ENCODE assay signal across 19 mouse cellular contexts in the genomic region with DNA sequence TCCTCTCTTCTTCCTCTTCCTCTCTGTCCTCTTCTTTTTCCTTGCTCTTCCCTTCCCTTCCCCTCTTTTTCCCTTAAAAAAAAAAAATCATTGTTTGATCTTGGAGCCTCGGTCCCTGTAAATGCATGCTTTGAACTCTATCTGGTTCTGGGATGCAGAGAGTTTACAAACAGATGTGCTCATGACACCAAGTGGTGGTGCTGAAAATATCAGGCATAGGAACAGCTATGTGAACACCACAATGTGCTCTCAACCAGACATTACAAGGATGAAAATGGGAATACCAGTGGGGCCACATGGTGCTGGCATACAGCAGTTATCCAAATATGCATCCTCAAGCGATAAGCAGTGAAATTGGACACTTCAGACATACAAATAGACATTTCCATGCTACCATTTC. TPM values are rescaled to one million over a fixed set of nuclear protein-coding genes. Genes with fewer than 3 reads are reported as not detected.
DNase-seq lines count a peak whose midpoint lies in the region; TF ChIP-seq lines count a peak whose summit lies in the region.
"Had no signal": no experiment of that assay in that cellular context is flagged by ENCODE, and none has a peak within 500 bp of the region (broad histone marks: within the 10 kb centered on the region; RNA-seq: fewer than 3 reads in every experiment).

No protein-coding gene starts in this region.

- intact Hi-C loops in left cerebral cortex, adult 2 months (cut with DNase I): no loop called here
- intact Hi-C loops in left cerebral cortex, postnatal 14 days (cut with DNase I): loop anchor here (5.0 to 10.0 kb wide), 2 partner anchors 212 to 629 kb away; a partner anchor contains a TSS

- DNase-seq in heart, adult 11 months: peak; percentile 22
- DNase-seq in heart, postnatal 4 days: no peak
- DNase-seq in left cerebral cortex, adult 2 months (ENCODE audit: extremely low spot score in 1 of 2, low spot score in 2 of 2): no peak
- no peak for DNase-seq in left cerebral cortex, postnatal 14 days (ENCODE audit: low spot score in 2 of 2)
- peak; percentile 33 for DNase-seq in ES-CJ7 (ENCODE audit: low read depth, low spot score)
- DNase-seq in adipocyte (ENCODE audit: low spot score): peak; percentile 9
- DNase-seq in adrenal gland, postnatal 14 days: no peak
- DNase-seq in thymus, postnatal 10 days (ENCODE audit: low spot score in 2 of 2): no peak
- DNase-seq: B cell, adult 2 months; cerebellum, adult 9-10 months; heart, postnatal 36 days; kidney, adult 2 months; kidney, postnatal 14 days; right cerebral cortex, postnatal 25 days; thymus, adult 2 months had no signal

- H3K4me3 ChIP-seq in left cerebral cortex, adult 2 months: no peak overlapping the region
- H3K4me3 ChIP-seq: forebrain, embryonic 12.5 days; heart, embryonic 13.5 days; limb, embryonic 15.5 days; midbrain, embryonic 12.5 days had no signal

- no peak overlapping the region for H3K27ac ChIP-seq in left cerebral cortex, adult 2 months
- H3K27ac ChIP-seq: forebrain, embryonic 12.5 days; heart, embryonic 13.5 days; limb, embryonic 15.5 days; midbrain, embryonic 12.5 days had no signal

- TF ChIP-seq CTCF in left cerebral cortex, adult 2 months (IDR thresholded peaks at IDR 0.05): peak; percentile 27

RNA-seq across cellular contexts. Expression of a gene that starts 18.1 kb away (rescaled TPM):
- total RNA-seq in heart, postnatal 4 days (2021): 10 to 100 TPM; 14.6 to 15.3 TPM
- total RNA-seq in left cerebral cortex, adult 2 months (2021): 10 to 100 TPM; 22.5 to 24.7 TPM
- total RNA-seq in left cerebral cortex, postnatal 14 days (2021): 10 to 100 TPM; 20.6 to 21.1 TPM
- total RNA-seq in adrenal gland, postnatal 14 days (2021): 18.4 and 22.5 TPM in 2 replicates

Comparison
In these comparisons a context has a peak if more than half of its experiments do, and no peak if none do; other contexts are left out.
1. DNase-seq: peak in heart, adult 11 months (single experiment), ES-CJ7 (single experiment) and adipocyte (single experiment); none in heart, postnatal 4 days (single experiment), left cerebral cortex, adult 2 months (0 of 2), left cerebral cortex, postnatal 14 days (0 of 2), adrenal gland, postnatal 14 days (single experiment) and thymus, postnatal 10 days (0 of 2).